Mouse (Mus musculus): ENCODE results near the gene Fndc5. TPM values are rescaled to one million over a fixed set of nuclear protein-coding genes. Genes with fewer than 3 reads are reported as not detected.
A peak's percentile ranks its signal among the peaks of the same experiment; 100 is the strongest.

Gene Fndc5
- polyA plus RNA-seq, 1 experiment from 2014 or later = 1.3 TPM

DNA sequence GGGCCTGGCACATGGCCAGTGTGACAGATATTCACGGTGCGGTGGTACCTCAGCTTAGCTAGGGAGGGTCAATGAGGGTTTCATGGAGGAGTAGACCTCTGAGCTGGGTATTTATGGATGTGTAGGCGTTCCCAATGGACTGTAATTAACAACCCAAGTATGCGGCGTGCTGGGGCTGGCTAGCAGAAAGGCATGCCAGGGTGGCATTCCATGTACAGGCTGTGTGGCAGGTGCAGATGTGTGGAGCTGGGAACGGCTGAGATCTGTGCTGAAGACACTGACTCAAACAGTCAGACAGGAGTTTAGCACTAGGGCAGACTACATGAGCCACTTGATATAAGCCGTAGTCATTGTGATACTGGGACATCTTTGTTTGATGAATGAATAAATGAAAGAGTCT lies 28.2 kb upstream of the Fndc5 start:
- H3K27ac ChIP-seq (ENCODE audit: low read depth, low read length) = peak overlapping the region; percentile 9; the same call in 1 of the 2 replicates
- no peaks in the 10 kb centered on the region for H3K9me3 ChIP-seq (replicated peaks; ENCODE audit: control insufficient read depth, low read length)
- H3K4me2 ChIP-seq (ENCODE audit: low read length) = no peak overlapping the region
- peaks cover 4% of the 10 kb centered on the region for H3K4me1 ChIP-seq (ENCODE audit: control insufficient read depth, insufficient read depth, low read length)
- H3K36me3 ChIP-seq (ENCODE audit: control insufficient read depth, insufficient read depth, low read length) = no peaks in the 10 kb centered on the region
- H3K9ac ChIP-seq (ENCODE audit: low read length) = no peak overlapping the region
- ATAC-seq = no peak
- DNase-seq (ENCODE audit: low spot score) = no peak
- no peak overlapping the region for H3K4me3 ChIP-seq (ENCODE audit: low read depth, low read length)
- 76% methylated on average over 7 of the region's 7 CpGs for WGBS
- H3K27me3 ChIP-seq (replicated peaks; ENCODE audit: control insufficient read depth, insufficient read depth, low read length) = peaks cover 30% of the 10 kb centered on the region

GRCm38 (mm10) chr4:129110804-129111203 lies 26.0 kb upstream of the Fndc5 start:
- Histone ChIP-seq H3K9ac (ENCODE audit: low read length) (no peak overlapping the region), H3K4me3 (ENCODE audit: low read depth, low read length) (no peak overlapping the region), H3K27me3 (replicated peaks; ENCODE audit: control insufficient read depth, insufficient read depth, low read length) (peaks cover 10% of the 10 kb centered on the region), H3K9me3 (replicated peaks; ENCODE audit: control insufficient read depth, low read length) (no peaks in the 10 kb centered on the region), H3K4me2 (ENCODE audit: low read length) (no peak overlapping the region), H3K4me1 (ENCODE audit: control insufficient read depth, insufficient read depth, low read length) (peaks cover 5% of the 10 kb centered on the region), H3K36me3 (ENCODE audit: control insufficient read depth, insufficient read depth, low read length) (no peaks in the 10 kb centered on the region), H3K27ac (ENCODE audit: low read depth, low read length) (no peak overlapping the region)
- no peak for DNase-seq (ENCODE audit: low spot score)
- WGBS = 91% methylated on average over 6 of the region's 6 CpGs
- no peak for ATAC-seq

GRCm38 (mm10) chr4:129111350-129111749 lies 25.4 kb upstream of the Fndc5 start:
- no peak overlapping the region for H3K4me3 ChIP-seq (ENCODE audit: low read depth, low read length)
- no peak for DNase-seq (ENCODE audit: low spot score)

GRCm38 (mm10) chr4:129112231-129112630 lies 24.6 kb upstream of the Fndc5 start:
- no peak overlapping the region for H3K4me2 ChIP-seq (ENCODE audit: low read length)
- no peak overlapping the region for H3K4me3 ChIP-seq (ENCODE audit: low read depth, low read length)
- WGBS = 65% methylated on average over 13 of the region's 13 CpGs
- H3K9me3 ChIP-seq (replicated peaks; ENCODE audit: control insufficient read depth, low read length) = no peaks in the 10 kb centered on the region
- no peaks in the 10 kb centered on the region for H3K27me3 ChIP-seq (replicated peaks; ENCODE audit: control insufficient read depth, insufficient read depth, low read length)
- DNase-seq (ENCODE audit: low spot score) (no peak), ATAC-seq (no peak)
- no peak overlapping the region for H3K27ac ChIP-seq (ENCODE audit: low read depth, low read length)
- H3K9ac ChIP-seq (ENCODE audit: low read length) = no peak overlapping the region
- H3K36me3 ChIP-seq (ENCODE audit: control insufficient read depth, insufficient read depth, low read length) = no peaks in the 10 kb centered on the region
- H3K4me1 ChIP-seq (ENCODE audit: control insufficient read depth, insufficient read depth, low read length) = peaks cover 5% of the 10 kb centered on the region

More at GRCm38 (mm10) chr4:129111350-129111749, 25.4 kb upstream of the Fndc5 start:
- Histone ChIP-seq H3K4me2 (ENCODE audit: low read length) (no peak overlapping the region), H3K9me3 (replicated peaks; ENCODE audit: control insufficient read depth, low read length) (no peaks in the 10 kb centered on the region), H3K27me3 (replicated peaks; ENCODE audit: control insufficient read depth, insufficient read depth, low read length) (peaks cover 4% of the 10 kb centered on the region; the same call in 1 of the 2 replicates), H3K9ac (ENCODE audit: low read length) (no peak overlapping the region), H3K4me1 (ENCODE audit: control insufficient read depth, insufficient read depth, low read length) (peaks cover 5% of the 10 kb centered on the region), H3K27ac (ENCODE audit: low read depth, low read length) (no peak overlapping the region), H3K36me3 (ENCODE audit: control insufficient read depth, insufficient read depth, low read length) (no peaks in the 10 kb centered on the region)
- WGBS = 55% methylated on average over 11 of the region's 11 CpGs
- ATAC-seq = no peak

GRCm38 (mm10) chr4:129113083-129113988 lies 23.5 kb upstream of the Fndc5 start:
- Histone ChIP-seq H3K27me3 (replicated peaks; ENCODE audit: control insufficient read depth, insufficient read depth, low read length) (no peaks in the 10 kb centered on the region), H3K4me3 (ENCODE audit: low read depth, low read length) (no peak overlapping the region), H3K4me1 (ENCODE audit: control insufficient read depth, insufficient read depth, low read length) (peaks cover 5% of the 10 kb centered on the region), H3K9ac (ENCODE audit: low read length) (no peak overlapping the region), H3K36me3 (ENCODE audit: control insufficient read depth, insufficient read depth, low read length) (no peaks in the 10 kb centered on the region), H3K4me2 (ENCODE audit: low read length) (no peak overlapping the region), H3K9me3 (replicated peaks; ENCODE audit: control insufficient read depth, low read length) (no peaks in the 10 kb centered on the region), H3K27ac (ENCODE audit: low read depth, low read length) (peak overlapping the region; percentile 70; the same call in 1 of the 2 replicates)
- ATAC-seq (peak; percentile 97), DNase-seq (ENCODE audit: low spot score) (peak; percentile 96)
- WGBS = 30% methylated on average over 27 of the region's 28 CpGs

- Histone ChIP-seq H3K9me3 (replicated peaks; ENCODE audit: control insufficient read depth, low read length) (no peaks in the 10 kb centered on the region), H3K4me2 (ENCODE audit: low read length) (no peak overlapping the region), H3K4me3 (ENCODE audit: low read depth, low read length) (no peak overlapping the region), H3K4me1 (ENCODE audit: control insufficient read depth, insufficient read depth, low read length) (peaks cover 17% of the 10 kb centered on the region), H3K36me3 (ENCODE audit: control insufficient read depth, insufficient read depth, low read length) (no peaks in the 10 kb centered on the region), H3K27me3 (replicated peaks; ENCODE audit: control insufficient read depth, insufficient read depth, low read length) (peaks cover 11% of the 10 kb centered on the region), H3K9ac (ENCODE audit: low read length) (no peak overlapping the region), H3K27ac (ENCODE audit: low read depth, low read length) (no peak overlapping the region)
- no peak for DNase-seq (ENCODE audit: low spot score)
- 93% methylated on average over 8 of the region's 8 CpGs for WGBS
- no peak for ATAC-seq
These were observed 20.1 kb upstream of the Fndc5 start for GRCm38 (mm10) chr4:129116703-129117102.

DNA sequence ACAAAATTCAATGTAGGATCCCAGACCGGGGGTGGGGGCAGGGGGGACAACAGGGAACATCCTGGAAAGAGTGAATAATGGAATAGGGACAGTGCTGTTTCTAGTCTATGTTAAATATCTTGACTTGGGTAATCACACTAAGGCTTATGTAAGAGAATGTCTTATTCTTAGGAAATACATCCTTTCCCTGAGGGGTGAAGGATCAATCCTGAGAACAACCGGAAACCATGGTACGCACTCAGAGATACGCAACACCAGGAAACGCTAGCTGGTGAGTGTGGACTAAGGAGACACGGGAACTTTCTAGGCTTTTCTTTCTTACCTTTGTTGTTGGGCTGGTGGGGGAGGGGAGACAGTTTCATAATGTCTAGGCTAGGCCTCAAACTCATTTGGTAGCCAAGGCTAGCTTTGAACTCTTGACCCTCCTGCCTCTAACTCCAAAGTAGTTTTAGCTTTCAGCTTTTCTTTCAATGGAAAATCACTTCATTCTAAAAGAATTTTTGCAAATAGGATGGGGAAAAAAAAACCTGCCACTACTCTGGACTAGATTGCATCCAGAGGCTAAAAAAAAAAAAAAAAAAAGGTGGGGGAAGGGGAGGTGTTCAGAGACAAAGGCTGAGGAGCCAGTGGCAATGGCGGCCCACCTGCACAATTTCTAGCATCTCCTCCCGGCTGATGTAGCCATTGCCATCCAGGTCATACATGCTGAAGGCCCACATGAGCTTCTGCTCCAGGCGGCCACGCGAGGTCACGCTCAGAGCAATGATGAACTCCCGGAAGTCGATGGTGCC lies 18.9 kb upstream of the Fndc5 start:
- Histone ChIP-seq H3K4me2 (ENCODE audit: low read length) (no peak overlapping the region), H3K9ac (ENCODE audit: low read length) (no peak overlapping the region), H3K27ac (ENCODE audit: low read depth, low read length) (no peak overlapping the region), H3K27me3 (replicated peaks; ENCODE audit: control insufficient read depth, insufficient read depth, low read length) (peaks cover 18% of the 10 kb centered on the region), H3K36me3 (ENCODE audit: control insufficient read depth, insufficient read depth, low read length) (no peaks in the 10 kb centered on the region), H3K4me3 (ENCODE audit: low read depth, low read length) (no peak overlapping the region), H3K4me1 (ENCODE audit: control insufficient read depth, insufficient read depth, low read length) (peaks cover 23% of the 10 kb centered on the region), H3K9me3 (replicated peaks; ENCODE audit: control insufficient read depth, low read length) (no peaks in the 10 kb centered on the region)
- no peak for ATAC-seq
- 90% methylated on average over 14 of the region's 14 CpGs for WGBS
- DNase-seq (ENCODE audit: low spot score) = no peak

- Histone ChIP-seq H3K4me1 (ENCODE audit: control insufficient read depth, insufficient read depth, low read length) (peaks cover 20% of the 10 kb centered on the region), H3K27me3 (replicated peaks; ENCODE audit: control insufficient read depth, insufficient read depth, low read length) (peaks cover 21% of the 10 kb centered on the region), H3K27ac (ENCODE audit: low read depth, low read length) (no peak overlapping the region), H3K9ac (ENCODE audit: low read length) (no peak overlapping the region), H3K36me3 (ENCODE audit: control insufficient read depth, insufficient read depth, low read length) (no peaks in the 10 kb centered on the region), H3K4me3 (ENCODE audit: low read depth, low read length) (no peak overlapping the region), H3K9me3 (replicated peaks; ENCODE audit: control insufficient read depth, low read length) (no peaks in the 10 kb centered on the region), H3K4me2 (ENCODE audit: low read length) (peak overlapping the region; percentile 91)
- no peak for DNase-seq (ENCODE audit: low spot score)
- 73% methylated on average over 10 of the region's 10 CpGs for WGBS
- no peak for ATAC-seq
These were observed 17.1 kb upstream of the Fndc5 start for GRCm38 (mm10) chr4:129119708-129120107.
